Mouse (Mus musculus) A20 (cell line): ENCODE measurements around the gene Rbm7.
"Not testable (repeated sequence)": the region's sequence is repeated elsewhere in the genome, so short reads cannot be mapped to it uniquely, and the experiment has no call there.

ENCODE experiments used
- DNase-seq: peaks from one replicate; pipeline ENCODE4 v3.0.0-alpha.2; 2011; ENCODE audit warnings: low read depth, low spot score

The Rbm7 gene

DNA sequence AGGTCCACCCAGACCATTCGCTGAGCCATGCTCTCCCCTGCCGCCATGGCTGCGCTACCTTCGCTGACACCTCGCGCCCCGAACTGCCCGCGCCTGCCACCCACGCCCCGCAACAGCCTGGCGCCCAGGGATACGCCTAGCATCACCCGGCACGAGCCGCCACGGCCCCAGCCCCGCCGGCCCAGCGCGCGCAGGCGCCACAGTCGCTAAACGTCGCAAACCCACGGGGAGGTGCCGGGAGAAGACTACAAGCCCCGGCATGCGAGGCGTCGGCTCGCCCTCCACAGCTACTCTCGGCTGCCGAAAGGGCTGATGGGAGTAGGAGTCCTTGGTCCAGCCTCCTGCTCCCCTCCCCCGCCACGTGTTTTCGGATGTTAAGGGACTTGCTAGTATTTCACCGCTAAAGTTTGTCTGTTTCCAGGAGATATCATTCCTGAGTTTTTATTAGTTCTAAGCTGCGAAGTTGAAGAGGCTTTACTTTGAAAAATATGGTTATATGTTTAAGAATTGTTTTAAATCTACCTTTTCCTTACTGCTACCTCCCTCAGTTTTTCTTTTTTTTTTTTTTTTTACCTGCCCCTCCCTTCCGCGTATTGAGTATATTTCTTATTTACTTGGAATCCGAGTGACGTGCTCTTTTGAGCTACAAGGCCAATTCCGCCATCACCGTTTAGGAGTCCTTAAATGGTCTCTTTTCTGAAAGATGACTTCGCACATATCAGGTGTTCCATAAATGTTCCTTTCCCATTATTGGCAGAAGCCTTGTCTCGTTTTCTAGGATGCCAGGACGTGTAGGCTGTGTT lies 14.5 kb downstream of the Rbm7 start, which contains the start of gene Rexo2:
Gene Rexo2 (minus strand): TSS at position 213 of the 803 bp plus-strand sequence.
- DNase-seq: peak; percentile 94

DNA sequence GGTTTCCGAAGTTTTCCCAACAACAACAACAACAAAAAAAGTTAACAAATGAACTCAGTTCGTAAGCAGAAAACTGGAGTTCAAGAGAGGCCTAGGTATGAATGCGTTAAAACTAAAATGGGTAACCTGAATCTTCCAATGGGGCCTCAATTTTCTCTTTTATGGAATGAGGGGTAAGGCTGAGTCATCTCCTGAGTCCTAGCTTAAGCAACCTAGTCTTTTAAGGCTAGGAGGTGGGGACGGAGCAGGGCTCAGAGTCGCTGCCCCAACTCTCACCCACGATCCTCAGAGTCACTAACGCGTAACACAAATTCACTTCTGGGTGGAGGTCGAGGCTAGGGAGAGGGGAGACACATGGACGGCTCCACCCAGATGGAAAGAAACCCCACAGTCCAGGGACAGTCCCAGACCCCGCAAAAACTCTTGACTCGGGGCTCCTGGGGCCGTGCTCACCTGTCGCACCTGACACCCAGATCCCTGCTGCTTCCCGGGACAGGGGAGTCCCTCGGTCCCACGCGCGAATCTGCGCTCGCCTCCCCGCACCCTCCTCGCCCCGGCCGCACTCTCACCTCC lies 15.2 kb downstream of the Rbm7 start:
- DNase-seq: no peak

DNA sequence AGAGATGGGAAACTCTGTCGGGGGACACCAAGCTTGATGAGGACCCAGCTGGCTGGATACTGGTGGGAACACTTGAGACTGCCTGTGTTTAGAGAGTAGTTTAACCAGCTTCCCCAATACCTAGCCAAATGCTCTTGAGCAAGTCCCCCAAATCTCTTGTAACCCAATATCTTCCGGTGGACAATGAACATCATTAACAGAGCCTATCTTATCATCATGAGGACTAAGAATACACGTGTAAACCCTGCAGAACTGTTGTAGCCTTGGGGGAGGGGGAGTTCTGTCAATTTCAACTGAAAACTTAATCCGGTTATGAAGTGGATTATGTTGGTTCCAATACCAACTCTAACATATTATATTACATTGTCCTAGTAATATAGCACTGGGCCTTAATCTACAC lies 16.3 kb downstream of the Rbm7 start:
- no peak for DNase-seq

DNA sequence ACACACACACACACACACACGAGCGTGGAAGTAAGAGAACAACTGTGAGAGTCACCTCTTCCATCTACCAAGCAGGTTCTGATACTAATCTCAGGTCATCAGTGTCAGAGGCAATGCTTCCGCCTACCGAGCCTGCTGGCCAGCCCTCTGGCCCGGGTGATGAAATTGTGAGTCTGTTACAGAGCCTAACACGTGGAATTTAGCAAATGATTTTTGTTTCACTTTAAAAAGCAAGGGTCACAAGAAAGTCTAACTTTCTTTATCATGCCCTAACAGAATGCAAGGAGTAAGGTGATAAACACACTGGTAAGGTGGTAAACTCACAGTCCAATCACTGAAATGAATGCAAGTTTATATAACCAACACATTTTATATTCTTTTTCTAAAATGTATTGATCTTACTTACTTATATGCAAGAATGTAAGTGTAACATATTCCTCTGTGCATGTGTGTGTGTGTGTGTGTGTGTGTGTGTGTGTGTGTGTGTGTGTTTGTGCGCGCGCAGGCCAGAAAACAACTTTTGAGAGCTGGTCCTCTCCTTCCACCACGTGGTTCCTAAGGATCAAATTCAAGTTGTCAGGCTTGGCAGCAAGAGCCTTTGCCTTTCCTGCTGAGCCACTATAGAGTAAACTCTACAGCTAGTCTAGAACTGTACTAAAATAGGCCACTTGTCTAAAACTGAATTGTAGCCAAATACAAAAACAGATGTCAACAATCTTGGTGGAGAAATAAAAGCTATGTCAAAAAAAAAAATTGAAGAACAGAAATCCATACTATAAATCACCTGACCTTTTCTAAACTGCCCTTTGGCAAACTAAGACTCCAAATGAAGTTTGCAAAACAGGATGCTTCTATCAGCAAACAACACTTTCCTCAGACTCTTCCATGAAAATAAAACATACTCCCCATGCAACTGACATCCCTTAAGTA lies 18.6 kb downstream of the Rbm7 start:
- DNase-seq: no peak

DNA sequence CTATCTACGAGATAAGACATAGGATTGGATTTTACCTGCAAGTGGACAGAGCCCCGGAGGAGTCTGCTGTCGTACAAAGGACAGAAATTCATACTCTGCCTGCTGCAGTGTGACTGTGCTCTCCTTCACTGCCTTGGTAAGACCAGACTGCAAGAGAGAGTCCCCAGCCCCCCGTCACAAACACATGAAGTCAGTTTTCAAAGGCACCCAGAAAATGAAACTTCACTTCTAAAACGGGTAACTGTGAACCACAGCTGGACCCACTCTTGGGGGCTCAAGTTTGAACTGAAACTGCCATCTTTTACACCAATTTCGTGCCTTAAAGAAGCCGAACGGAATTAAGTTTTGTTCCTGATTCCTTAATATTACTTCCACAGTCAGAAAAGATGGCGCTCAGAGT lies 20.7 kb downstream of the Rbm7 start:
- no peak for DNase-seq

DNA sequence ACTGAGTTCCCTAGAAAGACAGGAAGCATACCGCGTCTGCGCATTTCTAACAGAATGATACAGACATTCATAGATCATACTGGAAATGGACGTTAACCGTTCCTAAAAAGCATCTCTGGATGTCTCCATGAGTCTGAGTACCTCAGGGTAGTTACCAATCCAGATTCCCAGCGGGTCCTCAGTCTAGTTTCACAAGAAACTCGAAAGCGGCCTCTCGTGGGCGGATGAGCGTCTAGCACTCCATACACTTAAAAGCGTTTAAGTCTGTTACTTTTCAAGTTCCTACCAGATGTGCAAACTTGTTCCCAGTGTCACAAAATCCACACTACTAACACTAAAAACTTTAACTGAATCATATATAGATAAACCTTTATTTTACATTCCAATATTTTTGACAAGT lies 22.0 kb downstream of the Rbm7 start:
- no peak for DNase-seq

DNA sequence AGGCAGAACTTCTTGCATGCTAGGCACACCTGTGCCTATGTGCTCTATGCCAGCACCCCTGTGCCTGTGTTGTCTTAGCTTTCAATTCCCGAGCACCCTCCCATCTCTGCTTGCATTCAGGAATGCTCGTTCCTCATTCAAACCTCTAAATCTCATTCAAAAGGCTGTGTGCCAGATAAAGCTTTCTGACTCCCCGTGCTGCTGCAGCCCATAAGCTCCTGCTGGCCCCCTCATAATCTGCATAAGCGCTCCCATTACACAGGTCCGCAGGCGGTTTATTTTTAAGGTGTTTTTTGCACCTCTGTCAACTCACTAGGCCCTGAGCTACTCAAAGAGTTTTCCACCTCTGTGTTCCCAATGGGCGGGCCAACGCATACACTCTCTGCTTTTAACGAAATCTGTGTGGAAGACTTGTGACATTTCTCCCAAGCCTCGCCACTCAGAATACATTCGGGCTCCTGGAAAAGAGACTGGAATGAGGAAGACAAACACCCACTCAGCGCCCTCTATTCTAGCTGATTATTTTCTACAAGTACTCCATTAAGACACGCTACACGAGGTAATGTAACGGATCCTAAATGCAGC lies 22.6 kb downstream of the Rbm7 start:
- DNase-seq: no peak

DNA sequence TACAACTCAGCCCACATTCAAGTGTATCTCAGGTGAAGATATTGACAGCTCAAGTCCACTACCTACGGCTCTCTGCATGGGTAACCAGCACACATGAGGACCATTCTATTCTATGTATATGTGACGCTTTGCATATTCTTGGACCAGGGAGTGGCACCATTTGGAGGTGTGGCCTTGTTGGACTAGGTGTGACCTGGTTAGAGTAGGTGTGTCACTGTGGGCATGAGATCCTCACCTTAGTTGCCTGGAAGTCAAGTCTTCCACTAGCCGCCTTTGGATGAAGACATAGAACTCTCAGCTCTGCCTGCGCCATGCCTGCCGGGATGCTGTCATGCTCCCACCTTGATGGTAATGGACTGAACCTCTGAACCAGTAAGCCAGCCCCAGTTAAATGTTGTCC lies 27.6 kb downstream of the Rbm7 start:
- DNase-seq: not testable (repeated sequence)

DNA sequence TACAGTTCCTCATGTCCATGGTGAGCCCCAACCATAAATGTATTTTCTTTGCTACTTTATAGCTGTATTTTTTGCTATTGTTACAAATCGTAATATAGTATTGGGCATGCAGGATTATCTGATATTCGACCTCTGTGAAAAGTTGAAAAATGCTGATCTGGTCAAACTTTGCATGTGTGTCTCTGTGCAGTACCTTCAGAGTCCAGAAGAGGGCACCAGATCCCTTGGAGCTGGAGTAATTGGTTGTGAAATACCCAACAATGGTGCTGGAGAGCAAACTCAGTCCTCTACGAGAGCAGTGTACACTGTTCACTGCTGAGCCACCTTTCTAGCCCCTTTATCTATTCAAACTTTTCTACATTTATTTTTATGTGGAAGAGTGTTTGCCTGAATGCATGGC lies 28.3 kb downstream of the Rbm7 start:
- peak; percentile 67 for DNase-seq

DNA sequence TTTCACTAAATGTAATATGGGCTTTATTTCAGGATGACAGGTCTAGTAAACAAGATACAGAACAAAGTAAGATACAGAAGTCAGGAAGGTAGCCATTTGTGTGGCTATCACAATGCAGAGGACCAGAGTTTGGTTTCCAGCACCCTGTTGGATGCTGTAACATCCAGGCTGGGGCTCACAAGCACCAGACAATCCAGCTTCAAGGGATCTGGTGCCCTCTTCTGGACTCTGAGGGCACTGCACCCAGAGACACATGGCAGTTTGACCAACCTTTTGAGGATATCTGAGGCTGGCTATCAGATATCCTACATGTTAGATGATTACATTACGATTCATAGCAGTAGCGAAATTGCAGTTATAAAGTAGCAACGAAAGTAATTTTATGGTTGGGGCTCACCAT lies 29.4 kb downstream of the Rbm7 start:
- peak; percentile 48 for DNase-seq

DNA sequence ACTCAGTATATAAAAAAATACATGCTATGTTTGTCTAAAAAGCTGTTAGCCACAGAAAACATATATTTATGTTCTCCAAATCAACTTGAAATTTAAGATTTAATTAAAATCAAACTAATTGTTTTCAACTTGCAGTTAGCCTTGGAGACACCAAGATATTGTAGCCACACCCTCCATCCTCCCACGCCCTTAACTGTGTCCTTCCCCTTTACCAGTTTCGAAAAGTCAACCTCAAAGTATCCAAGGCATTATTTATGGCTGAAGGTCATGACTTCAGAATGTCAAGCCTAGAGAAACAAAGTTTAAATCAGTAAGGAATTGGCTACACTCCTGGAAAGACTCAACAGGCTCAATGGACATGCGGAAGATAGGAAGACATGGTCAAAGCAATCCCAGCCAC lies 33.6 kb downstream of the Rbm7 start:
- DNase-seq: no peak

DNA sequence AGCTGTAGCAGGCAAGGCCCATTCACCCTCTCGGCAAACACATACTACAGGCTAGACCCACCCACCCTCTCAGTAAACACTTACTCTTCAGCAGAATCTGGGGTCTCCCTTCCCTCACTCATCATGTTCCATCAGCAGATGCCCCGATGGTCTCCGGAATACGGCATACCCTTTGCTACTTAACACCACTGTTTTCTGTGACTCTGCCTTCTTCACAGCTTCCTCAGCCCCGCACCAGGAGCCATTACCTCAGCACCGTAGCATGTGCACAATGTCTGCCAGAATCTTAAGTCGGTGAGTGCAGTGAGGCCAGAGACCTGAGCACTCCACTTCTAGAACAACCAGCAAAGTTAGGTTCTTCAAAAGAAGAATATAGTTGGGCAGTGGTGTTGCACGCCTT lies 34.4 kb downstream of the Rbm7 start:
- DNase-seq: no peak

DNA sequence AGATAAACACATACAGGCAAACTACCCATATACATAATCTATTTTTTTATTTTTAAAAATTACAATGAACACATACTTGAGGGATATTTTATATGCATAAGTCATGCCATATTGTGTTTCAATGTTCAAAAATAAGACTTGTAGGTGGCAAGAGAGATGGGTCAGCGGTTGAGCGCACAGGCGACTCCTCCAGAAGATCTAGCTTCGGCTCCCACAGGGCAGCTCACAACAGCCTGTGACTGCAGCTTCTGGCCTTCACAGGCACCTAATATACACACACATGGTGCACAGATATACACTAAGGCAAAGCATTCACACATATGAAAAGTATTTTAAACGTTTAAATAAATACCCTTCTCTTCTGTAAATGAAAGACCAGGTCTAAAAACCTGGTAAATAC lies 35.7 kb downstream of the Rbm7 start:
- no peak for DNase-seq

DNA sequence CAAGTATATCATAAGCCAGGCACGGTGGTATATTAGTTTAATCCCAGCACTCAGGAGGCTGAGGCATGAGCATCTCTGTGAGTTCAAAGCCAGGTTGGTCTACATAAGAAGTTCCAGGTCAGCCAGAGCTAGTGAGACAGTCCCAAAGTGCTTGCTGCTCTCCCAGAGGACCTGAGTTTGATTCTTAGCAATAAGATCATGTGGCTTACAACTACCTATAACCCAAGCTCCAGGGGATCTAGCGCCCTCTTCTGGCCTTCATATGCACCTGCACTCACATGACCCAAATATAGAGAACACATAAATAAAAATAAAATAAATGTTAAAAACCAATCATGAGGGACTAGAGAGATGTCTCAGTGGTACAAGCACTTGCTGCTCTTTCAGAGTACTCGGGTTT lies 36.2 kb downstream of the Rbm7 start:
- peak; percentile 53 for DNase-seq

DNA sequence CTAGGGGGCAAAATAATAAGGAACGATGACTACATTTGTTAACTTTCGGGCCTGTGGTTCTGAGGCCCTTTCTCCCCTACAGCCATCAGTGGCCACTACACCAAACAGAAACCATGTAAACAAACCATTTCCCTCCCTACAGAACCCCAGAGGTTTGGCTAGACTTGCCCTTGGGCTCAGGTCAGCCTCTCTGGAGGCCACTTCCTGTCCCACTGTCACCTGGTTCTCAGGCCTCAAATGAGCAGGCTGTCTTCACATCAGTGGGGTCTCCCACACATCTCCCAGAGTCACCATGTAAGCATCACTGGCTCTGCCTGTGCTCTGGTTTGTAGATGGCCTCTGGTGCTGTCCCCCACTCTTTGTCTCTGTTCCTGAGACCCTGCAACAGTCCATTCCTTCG lies 39.1 kb downstream of the Rbm7 start:
- DNase-seq: no peak

DNA sequence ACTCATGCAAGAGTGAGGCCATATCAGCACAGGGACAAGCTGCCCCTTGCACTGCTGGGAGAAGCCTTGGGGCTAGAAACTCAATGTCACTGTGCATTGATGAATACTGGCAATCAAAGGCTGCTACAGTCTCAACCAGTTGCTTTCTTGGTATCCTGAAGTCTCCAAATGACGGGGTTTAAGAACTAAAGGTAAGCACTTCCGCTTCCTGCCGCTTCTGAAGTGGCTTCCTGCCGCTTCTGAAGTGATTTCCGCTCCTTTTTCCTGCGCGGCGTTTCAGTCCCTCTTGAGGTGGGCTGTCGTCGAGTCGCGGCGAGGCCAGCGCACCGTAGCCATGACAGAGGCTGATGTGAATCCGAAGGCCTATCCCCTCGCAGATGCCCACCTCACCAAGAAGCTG lies 45.0 kb downstream of the Rbm7 start:
- no peak for DNase-seq

DNA sequence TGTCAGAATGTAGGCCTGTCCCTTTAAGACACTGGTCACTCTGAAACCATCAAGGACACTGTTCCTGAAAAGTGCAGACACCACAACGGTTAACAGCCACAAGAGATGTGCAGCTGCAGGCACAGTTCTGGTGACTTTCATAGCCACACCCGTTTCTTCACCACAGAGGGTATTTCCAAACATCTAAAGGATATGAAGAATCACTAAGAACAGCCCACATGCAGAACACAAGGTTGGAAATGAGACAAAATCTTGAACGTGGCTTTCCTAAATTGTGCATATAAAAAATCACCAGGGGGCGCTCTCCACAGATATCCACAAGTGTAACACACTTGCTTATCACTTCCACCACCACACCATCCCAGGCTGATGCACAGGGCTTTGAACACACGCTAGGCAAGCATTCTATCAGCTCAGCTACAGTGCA lies 47.3 kb downstream of the Rbm7 start:
- peak; percentile 61 for DNase-seq

DNA sequence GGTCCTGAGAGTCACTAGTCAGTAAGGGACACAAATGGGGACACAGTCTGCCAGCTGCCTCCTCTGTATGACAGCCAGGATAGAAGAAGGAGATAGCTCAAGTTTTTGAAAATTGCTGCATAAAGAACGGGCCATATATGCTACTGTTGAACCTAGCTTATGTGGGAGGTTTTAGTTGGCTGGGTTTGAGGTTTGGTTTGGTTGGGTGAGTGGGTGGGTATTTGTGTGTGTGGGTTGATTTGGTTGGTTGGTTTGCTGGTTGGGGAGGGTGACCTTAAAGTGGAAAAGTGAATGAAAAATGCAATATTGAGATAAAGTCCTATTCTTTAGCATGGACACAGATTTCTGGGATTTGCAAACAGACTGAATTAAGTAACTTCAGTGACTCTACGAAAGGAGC lies 50.3 kb downstream of the Rbm7 start:
- no peak for DNase-seq

DNA sequence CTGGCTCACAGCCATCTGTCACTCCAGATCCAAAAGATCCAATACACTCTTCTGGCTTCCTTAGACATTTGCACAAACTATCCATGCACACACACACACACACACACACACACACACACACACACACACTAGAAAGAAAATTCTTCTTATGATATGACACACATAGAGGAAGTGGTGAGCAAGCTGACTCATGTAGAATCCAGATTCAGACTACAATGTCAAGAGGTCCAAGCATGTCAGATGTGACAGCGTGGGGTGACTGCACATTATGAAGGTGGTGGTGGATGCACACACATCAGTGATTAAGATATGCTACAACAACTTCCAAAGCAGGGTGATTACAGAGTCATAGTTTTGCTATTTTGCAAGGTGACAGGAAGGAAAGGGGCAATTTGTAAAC lies 51.2 kb downstream of the Rbm7 start:
- peak; percentile 77 for DNase-seq
